Mouse (Mus musculus) embryo, embryonic 11.5 days (tissue): ENCODE measurements around the gene Ccdc125.

ENCODE experiments used
- DNase-seq: peaks from one replicate; pipeline ENCODE4 v3.0.0-alpha.2; 2012; ENCODE audit warnings: low read depth, low spot score

The Ccdc125 gene

GRCm38 (mm10) chr13:100669291-100670022 is at the start of gene Ccdc125:
Ccdc125 (plus strand) TSS chr13:100669717.
- DNase-seq, result peak; percentile 27

- no peak for DNase-seq
Observed at GRCm38 (mm10) chr13:100622241-100622640, 47.3 kb upstream of the Ccdc125 start.

- no peak for DNase-seq
Observed at GRCm38 (mm10) chr13:100634106-100634691, 35.3 kb upstream of the Ccdc125 start.

DNA sequence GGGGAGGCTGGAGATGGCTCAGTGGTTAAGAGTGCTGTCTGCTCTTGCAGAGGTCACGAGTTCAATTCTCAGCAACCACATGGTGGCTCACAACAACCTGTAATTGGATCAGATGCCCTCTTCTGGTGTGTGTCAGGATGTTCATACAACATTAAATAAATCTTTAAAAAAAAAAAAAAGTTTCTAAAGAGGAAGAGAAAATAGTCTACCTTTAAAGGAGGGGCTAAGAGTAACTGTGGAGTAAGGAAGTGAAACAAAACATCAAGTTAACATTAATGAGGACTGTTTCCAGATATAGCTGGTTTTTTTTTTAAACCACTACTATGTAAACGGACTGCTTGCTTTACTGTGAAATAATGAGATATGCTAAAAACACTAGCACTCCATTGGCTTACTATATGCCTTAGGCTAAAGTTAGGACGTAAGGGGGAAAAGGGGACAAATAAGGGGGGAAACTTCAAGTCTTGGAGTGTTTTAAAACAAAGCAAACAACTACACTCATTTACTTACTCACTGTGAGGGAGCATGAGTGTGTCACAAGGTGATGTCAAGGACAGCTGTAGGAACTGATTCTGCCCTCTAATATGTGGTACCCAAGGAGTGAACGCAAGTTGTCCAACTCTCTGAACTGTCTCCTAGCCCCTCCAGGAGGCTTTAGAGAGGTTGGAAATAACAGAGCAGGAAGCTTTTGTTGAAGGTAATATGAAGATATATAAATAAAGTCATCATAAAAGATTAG is 26.9 kb upstream of the Ccdc125 start:
- DNase-seq, result no peak

DNA sequence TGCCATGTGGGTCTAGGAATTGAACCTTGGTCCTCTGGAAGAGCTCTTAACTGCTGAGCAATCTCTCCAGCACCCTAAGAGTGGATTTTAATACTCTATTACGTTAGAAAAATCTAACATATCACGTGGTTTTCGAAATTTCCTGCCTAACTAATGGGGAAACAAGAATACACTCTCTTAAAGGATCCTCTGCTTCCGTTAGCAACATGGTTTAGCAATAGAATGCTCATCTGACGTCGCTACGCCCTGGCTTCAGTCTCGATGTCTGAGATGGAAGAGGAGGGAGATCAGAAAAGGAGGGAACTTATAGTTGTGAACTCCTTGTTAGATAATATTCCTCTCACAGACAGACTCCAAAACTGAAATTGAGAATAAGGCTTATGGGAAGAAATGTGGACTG is 21.3 kb upstream of the Ccdc125 start:
- DNase-seq, result no peak

DNA sequence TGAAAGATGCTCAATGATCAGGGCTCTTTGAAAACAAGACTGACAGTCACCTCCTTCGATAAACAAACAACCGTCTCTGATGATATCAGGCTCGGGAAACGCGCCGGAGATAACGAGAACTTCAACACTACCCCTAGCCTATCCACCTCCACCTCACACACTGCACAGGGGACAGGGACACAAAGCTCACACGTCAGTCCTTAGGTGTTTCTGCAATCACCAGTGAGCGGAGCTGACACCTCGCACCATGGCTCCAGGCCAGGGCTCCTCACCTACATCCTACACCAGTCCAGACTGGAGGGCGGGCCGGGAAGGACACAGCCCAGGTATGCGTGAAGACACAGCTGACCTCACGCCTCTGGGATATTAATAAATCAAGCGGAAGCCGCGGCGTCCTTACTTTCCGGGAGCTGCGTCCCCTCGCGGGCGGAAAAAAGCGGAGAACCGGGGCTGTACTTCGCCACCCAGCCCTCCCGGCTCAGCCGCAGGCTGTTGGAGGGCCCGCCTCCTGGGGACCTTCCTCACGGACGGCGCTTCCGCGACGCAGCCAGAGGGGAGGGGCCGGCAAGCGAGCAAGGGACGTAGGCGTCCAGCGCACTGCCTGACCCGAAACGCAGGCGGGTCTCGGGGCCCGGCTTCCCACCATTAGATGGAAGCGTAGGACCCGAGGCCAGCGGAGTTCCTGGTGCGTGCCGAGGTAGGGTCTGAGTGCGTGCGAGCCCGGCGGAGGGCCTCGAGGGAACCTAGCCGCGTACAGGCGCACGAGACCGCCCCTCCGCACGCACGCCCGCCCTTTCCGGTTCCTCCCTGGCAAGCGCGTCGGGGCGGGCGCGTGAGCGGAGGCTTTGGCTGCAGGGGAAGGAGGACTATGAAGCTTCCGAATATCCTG is 18.7 kb upstream of the Ccdc125 start, which contains the start of the genes Ak6 and Rad17:
TSS of gene Ak6 (plus strand) at position 430 of the 889 bp plus-strand sequence.
TSS of gene Rad17 (minus strand) at position 502 of the 889 bp plus-strand sequence.
- DNase-seq, result peak; percentile 88

- DNase-seq, result no peak
Observed at GRCm38 (mm10) chr13:100651439-100652186, 17.9 kb upstream of the Ccdc125 start, which contains the start of gene Taf9. Taf9 (plus strand) TSS chr13:100651579.

DNA sequence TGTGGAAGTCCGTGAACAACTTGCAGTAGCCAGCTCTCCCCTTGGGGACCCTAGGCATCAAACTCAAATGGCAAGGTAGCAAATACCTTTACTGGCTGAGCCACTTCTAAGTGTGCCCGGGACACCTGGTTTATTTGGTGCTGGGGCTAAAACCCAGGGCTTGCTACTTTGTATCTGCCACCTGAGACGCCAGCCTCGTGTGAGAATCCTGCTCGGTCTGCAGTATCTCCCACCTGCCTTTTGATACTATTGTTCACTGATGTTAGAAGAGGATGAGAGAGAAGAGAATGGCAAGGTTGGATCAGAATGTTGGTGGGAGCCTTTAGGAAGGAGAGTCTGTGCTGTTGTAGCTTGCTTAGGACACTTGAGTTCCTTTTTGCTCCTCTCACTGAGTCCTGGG is 11.4 kb upstream of the Ccdc125 start:
- no peak for DNase-seq

DNA sequence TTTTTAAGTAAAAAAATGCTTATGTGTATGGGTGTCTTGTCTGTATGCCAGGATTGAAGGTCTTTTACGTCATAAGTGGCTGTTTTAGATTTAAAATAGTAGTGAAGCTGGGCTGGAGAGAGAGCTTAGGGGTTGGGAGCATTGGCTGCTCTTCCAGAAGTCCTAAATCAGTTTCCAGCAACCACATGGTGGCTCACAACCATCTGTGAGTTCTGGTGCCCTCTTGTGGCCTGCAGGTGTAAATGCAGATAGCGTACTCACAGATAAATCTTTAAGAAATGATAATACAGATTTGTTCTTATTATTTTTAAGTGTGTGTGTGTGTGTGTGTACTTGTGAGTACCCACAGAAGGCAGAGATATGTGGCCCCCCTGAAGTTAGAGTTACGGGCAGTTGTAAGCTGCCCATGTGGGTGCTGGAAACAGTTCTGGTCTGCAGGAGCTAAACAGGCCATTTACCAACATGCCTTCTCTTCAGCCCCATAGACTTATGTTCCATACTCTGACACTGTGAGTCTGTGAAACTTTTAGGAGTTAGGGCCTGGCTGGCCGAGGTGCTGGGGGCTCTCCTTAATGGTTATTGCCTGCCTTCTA is 9.6 kb upstream of the Ccdc125 start:
- DNase-seq, result peak; percentile 62

DNA sequence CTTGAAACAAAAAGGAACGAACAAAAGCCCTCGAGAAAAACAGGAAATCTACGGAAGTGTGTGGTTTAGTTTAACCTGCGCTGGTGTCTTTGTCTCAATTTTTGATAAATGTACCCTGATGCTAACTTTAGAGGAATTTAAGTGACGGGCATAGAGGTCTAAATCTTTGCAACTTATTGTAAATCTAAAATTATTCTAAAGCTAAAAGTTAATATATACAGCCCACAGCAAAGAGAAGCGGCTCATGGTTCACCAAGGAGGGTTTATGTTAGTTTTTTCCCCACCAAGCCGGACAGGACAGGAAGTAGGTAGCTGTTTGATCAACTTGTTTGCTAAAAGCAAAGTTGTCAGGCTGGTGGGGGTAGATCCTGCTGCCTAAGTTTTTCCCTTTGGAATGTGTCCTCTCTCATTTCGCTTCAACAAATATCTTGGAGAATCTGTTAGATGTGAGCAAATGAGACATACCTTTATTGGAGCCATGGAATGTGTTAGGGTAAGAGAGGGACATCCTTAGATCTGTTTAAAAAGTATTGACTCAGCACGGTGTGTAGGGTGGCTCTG is 744 bp downstream of the Ccdc125 start:
- no peak for DNase-seq

GRCm38 (mm10) chr13:100675936-100676635 is 6.6 kb downstream of the Ccdc125 start:
- no peak for DNase-seq

- DNase-seq, result no peak
Observed at GRCm38 (mm10) chr13:100681615-100682014, 12.1 kb downstream of the Ccdc125 start.

- DNase-seq, result no peak
Observed at GRCm38 (mm10) chr13:100682837-100683236, 13.3 kb downstream of the Ccdc125 start.

DNA sequence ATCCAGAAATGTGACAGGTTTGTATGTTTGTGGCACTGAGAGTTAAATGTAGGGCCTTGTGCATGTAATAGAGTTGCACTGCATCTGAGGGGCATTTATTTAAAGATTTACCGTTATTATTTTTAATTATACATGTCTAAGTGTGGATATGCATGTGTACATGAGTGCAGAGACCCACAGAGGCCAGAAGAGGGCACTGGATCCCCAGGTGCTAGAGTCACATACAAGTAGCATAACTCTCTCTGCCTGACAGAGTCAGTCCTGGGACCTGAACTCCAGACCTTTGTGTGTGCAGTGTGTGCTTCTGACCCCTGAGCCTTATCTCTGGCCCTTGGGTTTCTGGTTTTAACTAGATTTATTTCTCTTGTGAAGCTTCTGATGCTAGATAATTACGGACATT is 14.8 kb downstream of the Ccdc125 start:
- no peak for DNase-seq

DNA sequence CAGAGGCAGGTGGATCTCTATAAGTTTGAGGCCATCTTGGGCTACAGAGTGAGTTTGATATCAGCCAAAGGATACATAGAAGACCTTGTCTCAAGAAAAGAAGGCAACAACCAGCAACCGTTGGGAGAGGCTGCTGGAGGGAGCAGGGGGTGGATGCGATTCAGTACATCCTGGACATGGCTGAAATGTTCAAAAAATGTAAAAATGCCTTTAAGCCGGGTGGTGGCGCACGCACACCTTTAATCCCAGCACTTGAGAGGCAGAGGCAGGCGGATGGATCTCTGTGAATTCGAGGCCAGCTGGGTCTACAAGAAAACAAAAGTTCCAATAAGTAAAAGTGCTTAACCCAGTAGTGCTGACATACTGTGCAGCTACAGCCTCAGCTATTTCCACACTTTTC is 18.0 kb downstream of the Ccdc125 start:
- DNase-seq, result no peak

DNA sequence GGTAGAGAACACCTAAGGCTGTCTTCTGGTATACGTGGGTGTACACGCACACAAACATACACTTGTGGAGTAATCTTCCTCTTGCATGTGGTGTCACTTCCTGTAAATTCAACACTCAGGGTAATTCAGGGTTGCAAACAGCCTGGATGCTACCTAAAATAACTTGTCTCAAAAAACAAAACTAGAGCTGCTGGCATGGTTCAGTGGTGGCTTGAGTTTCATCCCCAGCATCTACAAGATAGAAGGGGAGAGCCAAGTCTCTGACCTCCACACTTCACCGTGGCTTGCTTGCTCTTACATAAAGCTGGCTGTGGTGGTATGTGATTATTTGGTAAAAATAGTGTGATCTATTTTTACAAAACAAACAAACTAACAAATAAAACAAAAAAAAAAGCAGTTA is 28.0 kb downstream of the Ccdc125 start:
- no peak for DNase-seq

GRCm38 (mm10) chr13:100698866-100699265 is 29.3 kb downstream of the Ccdc125 start:
- no peak for DNase-seq

GRCm38 (mm10) chr13:100703468-100703867 is 34.0 kb downstream of the Ccdc125 start:
- no peak for DNase-seq

- no peak for DNase-seq
Observed at GRCm38 (mm10) chr13:100706206-100706605, 36.7 kb downstream of the Ccdc125 start.
